Mouse (Mus musculus): Measurements from ENCODE around the gene Hras. TPM values are rescaled to one million over a fixed set of nuclear protein-coding genes. Genes with fewer than 3 reads are reported as not detected.

Gene Hras
- polyA plus RNA-seq, 1 experiment: 77.9 TPM

DNA sequence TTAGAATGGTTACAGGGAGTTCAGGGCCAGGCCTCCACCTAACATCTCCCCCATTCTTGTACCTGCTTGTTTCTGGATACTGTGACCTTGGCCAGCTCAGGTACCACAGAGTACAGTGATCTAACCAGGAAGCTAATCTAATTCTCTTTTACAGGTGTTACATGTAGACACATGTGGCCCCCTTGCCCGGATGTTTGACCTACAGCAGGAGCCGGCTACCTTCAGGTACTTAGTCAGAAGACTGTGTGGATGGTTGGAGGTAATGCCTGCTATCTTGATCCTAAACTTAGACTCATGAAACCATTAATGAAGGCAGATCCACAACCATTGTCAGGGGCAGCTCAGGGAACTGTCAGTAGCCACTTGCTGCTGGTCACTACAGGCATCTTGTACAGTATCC, 1.9 kb upstream of the Hras start:
- Histone ChIP-seq H3K27me3 (ENCODE audit: control insufficient read depth, insufficient read depth, low read length) (no peaks in the 10 kb centered on the region), H3K36me3 (ENCODE audit: control insufficient read depth, insufficient read depth, low read length) (peaks cover 4% of the 10 kb centered on the region), H3K27ac (ENCODE audit: control insufficient read depth, insufficient read depth, low read length) (no peak overlapping the region), H3K4me1 (replicated peaks; ENCODE audit: control insufficient read depth, insufficient read depth, low read length) (peaks cover 12% of the 10 kb centered on the region), H3K4me3 (ENCODE audit: control insufficient read depth, insufficient read depth, low read length) (no peak overlapping the region)
- no peak for TF ChIP-seq CTCF (IDR thresholded peaks at IDR 0.05; ENCODE audit: borderline replicate concordance, control insufficient read depth, extremely low read depth, insufficient read depth, low read length, poor library complexity)
- TF ChIP-seq POLR2A (IDR thresholded peaks at IDR 0.05; ENCODE audit: control insufficient read depth, extremely low read depth, insufficient read depth, low read length, poor library complexity): no peak
- no peak for DNase-seq
- WGBS: 100% methylated on average over 2 of the region's 2 CpGs

DNA sequence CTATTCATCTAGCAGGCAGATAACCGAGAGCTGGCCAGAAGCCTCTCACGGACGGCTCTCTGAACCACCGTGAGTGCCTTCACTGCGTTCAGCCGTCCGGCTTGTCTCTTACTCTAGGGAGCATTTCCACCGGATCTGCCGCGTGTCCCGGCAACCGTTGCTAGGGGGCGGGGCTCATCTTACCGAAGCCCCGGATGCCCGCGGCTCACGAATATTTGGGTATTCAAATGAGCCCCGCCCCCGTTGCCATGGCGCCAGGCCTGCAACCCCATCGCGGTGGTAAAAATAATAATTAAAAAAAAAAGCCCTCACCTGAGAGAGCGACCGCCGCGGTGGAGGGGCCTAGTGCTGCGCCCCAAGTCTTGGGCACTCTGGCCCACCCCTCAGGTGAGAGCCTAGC, 1.0 kb upstream of the Hras start:
- Histone ChIP-seq H3K36me3 (ENCODE audit: control insufficient read depth, insufficient read depth, low read length) (peaks cover 13% of the 10 kb centered on the region), H3K4me1 (replicated peaks; ENCODE audit: control insufficient read depth, insufficient read depth, low read length) (peaks cover 12% of the 10 kb centered on the region), H3K4me3 (ENCODE audit: control insufficient read depth, insufficient read depth, low read length) (peak overlapping the region; percentile 94), H3K27ac (ENCODE audit: control insufficient read depth, insufficient read depth, low read length) (peak overlapping the region; percentile 86), H3K27me3 (ENCODE audit: control insufficient read depth, insufficient read depth, low read length) (no peaks in the 10 kb centered on the region)
- TF ChIP-seq CTCF (IDR thresholded peaks at IDR 0.05; ENCODE audit: borderline replicate concordance, control insufficient read depth, extremely low read depth, insufficient read depth, low read length, poor library complexity): no peak
- DNase-seq: peak; percentile 95
- WGBS: 1% methylated on average over 28 of the region's 28 CpGs

DNA sequence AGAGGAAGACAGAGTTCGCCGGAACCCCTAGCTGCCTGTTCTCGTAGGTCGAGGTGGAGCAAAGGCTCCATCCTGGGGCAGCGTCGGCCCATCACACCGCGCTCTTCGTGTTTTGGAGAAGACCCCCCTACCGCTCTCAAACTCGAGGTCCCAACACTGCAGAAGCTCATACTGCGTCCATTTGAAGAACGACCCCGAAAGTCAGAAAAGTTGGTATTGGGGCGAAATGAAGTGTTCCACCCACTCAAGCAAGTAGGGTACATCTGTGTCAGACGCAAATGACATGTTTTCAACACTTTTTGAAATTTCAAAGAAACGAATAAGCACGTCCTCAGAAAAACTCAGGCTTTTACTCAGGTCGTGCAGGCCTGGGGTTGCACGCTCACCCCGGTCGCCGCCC, 604 bp upstream of the Hras start:
- no peaks in the 10 kb centered on the region for H3K27me3 ChIP-seq (ENCODE audit: control insufficient read depth, insufficient read depth, low read length)
- TF ChIP-seq CTCF (IDR thresholded peaks at IDR 0.05; ENCODE audit: borderline replicate concordance, control insufficient read depth, extremely low read depth, insufficient read depth, low read length, poor library complexity) (no peak), POLR2A (IDR thresholded peaks at IDR 0.05; ENCODE audit: control insufficient read depth, extremely low read depth, insufficient read depth, low read length, poor library complexity) (no peak)
- no peak for DNase-seq
- H3K27ac ChIP-seq (ENCODE audit: control insufficient read depth, insufficient read depth, low read length): peak overlapping the region; percentile 86
- peak overlapping the region; percentile 94 for H3K4me3 ChIP-seq (ENCODE audit: control insufficient read depth, insufficient read depth, low read length)
- peaks cover 12% of the 10 kb centered on the region for H3K4me1 ChIP-seq (replicated peaks; ENCODE audit: control insufficient read depth, insufficient read depth, low read length)
- under 1% methylated on average over 23 of the region's 23 CpGs for WGBS
- H3K36me3 ChIP-seq (ENCODE audit: control insufficient read depth, insufficient read depth, low read length): peaks cover 13% of the 10 kb centered on the region

DNA sequence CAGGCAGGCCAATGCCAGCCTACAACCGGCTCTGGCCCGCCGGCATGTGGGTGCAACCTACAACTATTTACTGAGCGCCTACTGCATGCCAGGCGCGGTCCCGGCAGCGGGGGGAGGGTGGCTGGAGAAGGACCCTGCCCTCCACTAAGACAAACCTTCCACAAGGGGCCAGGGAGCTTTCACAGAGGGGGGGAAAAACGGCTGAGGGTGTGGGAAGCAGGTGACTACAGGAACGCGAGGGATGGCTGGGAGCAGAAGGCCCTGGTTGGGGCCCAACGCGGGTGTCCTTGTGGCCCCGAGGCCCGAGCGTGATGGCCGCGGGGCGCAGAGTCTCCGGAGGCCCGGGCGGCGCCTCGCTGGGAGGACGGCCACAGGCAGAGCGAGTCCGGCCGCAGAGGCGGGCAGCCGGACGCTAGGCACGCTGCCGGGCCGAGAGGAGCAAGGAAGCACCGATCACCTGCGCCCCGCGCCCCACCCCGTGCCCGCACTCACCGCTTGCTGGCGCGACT, 403 bp downstream of the Hras start:
- peak; percentile 46 for DNase-seq
- Histone ChIP-seq H3K4me1 (replicated peaks; ENCODE audit: control insufficient read depth, insufficient read depth, low read length) (peaks cover 12% of the 10 kb centered on the region), H3K27ac (ENCODE audit: control insufficient read depth, insufficient read depth, low read length) (no peak overlapping the region), H3K27me3 (ENCODE audit: control insufficient read depth, insufficient read depth, low read length) (no peaks in the 10 kb centered on the region), H3K36me3 (ENCODE audit: control insufficient read depth, insufficient read depth, low read length) (peaks cover 15% of the 10 kb centered on the region), H3K4me3 (ENCODE audit: control insufficient read depth, insufficient read depth, low read length) (peak overlapping the region; percentile 89)
- 1% methylated on average over 43 of the region's 43 CpGs for WGBS
- TF ChIP-seq POLR2A (IDR thresholded peaks at IDR 0.05; ENCODE audit: control insufficient read depth, extremely low read depth, insufficient read depth, low read length, poor library complexity) (no peak), CTCF (IDR thresholded peaks at IDR 0.05; ENCODE audit: borderline replicate concordance, control insufficient read depth, extremely low read depth, insufficient read depth, low read length, poor library complexity) (no peak)

DNA sequence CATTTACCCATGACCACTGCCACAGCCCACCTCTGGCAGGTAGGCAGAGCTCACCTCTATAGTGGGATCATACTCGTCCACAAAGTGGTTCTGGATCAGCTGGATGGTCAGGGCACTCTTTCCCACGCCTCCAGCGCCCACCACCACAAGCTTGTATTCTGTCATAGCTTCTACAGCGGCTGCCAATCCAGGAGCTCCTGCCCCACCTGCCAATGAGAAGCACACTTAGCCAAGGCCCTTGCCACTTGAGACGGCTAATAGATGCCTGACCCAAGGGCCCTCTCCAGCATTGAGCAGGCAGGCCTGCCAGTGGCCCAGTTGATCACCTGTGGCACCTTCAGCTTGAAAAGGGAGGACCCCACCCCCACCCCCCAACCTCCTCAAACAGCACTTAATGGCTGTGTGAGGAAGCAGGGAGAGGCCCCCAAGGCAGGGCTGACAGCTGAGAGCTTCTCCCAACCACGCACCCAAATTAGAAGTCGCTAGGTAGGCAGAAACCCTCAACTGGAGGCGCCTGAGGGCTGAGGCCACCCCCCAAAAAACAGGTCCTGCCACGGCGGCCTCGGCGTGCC, 943 bp downstream of the Hras start:
- Histone ChIP-seq H3K27ac (ENCODE audit: control insufficient read depth, insufficient read depth, low read length) (no peak overlapping the region), H3K36me3 (ENCODE audit: control insufficient read depth, insufficient read depth, low read length) (peaks cover 15% of the 10 kb centered on the region), H3K4me1 (replicated peaks; ENCODE audit: control insufficient read depth, insufficient read depth, low read length) (peaks cover 12% of the 10 kb centered on the region), H3K27me3 (ENCODE audit: control insufficient read depth, insufficient read depth, low read length) (no peaks in the 10 kb centered on the region), H3K4me3 (ENCODE audit: control insufficient read depth, insufficient read depth, low read length) (peak overlapping the region; percentile 89)
- 36% methylated on average over 12 of the region's 12 CpGs for WGBS
- TF ChIP-seq CTCF (IDR thresholded peaks at IDR 0.05; ENCODE audit: borderline replicate concordance, control insufficient read depth, extremely low read depth, insufficient read depth, low read length, poor library complexity) (no peak), POLR2A (IDR thresholded peaks at IDR 0.05; ENCODE audit: control insufficient read depth, extremely low read depth, insufficient read depth, low read length, poor library complexity) (no peak)
- no peak for DNase-seq

DNA sequence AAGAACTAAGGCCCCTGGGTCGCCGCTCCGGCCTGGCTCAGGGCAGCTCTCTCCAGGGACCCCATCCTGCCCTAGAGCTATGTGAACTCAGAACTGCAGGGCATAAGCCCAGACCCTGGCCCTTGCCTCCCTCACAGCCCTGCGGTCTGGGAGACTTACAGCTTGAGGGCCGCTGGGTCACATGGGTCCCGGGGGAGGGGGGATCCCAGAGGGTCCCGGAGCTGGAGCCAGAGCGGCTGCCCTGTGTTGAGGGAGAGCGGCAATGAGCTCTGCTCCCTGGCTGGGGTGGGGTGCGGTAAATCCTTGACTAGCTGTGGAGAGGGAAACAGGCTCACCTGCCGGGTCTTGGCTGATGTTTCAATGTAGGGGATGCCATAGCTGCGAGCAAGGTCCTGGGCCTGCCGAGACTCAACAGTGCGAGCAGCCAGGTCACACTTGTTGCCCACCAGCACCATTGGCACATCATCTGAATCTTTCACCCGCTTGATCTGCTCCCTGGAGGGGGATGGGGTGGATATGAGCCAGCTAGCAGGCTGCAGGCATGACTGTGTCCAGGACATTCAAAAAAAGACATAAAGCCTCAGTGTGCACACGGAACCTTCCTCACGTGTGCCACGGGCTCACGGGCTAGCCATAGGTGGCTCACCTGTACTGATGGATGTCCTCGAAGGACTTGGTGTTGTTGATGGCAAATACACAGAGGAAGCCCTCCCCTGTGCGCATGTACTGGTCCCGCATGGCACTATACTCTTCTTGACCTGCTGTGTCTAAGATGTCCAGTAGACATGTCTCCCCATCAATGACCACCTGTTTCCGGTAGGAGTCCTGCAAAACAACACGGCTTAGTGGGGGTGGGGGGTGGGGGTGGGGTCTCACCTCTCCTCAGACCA, 1.8 kb downstream of the Hras start:
- 97% methylated on average over 24 of the region's 24 CpGs for WGBS
- H3K36me3 ChIP-seq (ENCODE audit: control insufficient read depth, insufficient read depth, low read length): peaks cover 15% of the 10 kb centered on the region
- H3K27ac ChIP-seq (ENCODE audit: control insufficient read depth, insufficient read depth, low read length): no peak overlapping the region
- no peak for TF ChIP-seq POLR2A (IDR thresholded peaks at IDR 0.05; ENCODE audit: control insufficient read depth, extremely low read depth, insufficient read depth, low read length, poor library complexity)
- no peak for TF ChIP-seq CTCF (IDR thresholded peaks at IDR 0.05; ENCODE audit: borderline replicate concordance, control insufficient read depth, extremely low read depth, insufficient read depth, low read length, poor library complexity)
- H3K27me3 ChIP-seq (ENCODE audit: control insufficient read depth, insufficient read depth, low read length): no peaks in the 10 kb centered on the region
- no peak overlapping the region for H3K4me3 ChIP-seq (ENCODE audit: control insufficient read depth, insufficient read depth, low read length)
- H3K4me1 ChIP-seq (replicated peaks; ENCODE audit: control insufficient read depth, insufficient read depth, low read length): peaks cover 12% of the 10 kb centered on the region
- no peak for DNase-seq
